Mouse (Mus musculus) midbrain, embryonic 10.5 days (tissue): Measurements from ENCODE around the gene Hid1. TPM values are rescaled to one million over a fixed set of nuclear protein-coding genes. Genes with fewer than 3 reads are reported as not detected.
"Not testable (repeated sequence)": the region's sequence is repeated elsewhere in the genome, so short reads cannot be mapped to it uniquely, and the experiment has no call there.

ENCODE experiments used
- DNase-seq: peaks from one replicate; pipeline ENCODE4 v3.0.0-alpha.2; 2017; ENCODE audit warnings: low spot score
- H3K27ac ChIP-seq: fragments of 300-500 bp; sonication (generic); replicated peaks from 2 replicates; pipeline ENCODE4 v1.5.1; 2016; ENCODE audit warnings: mild to moderate bottlenecking
- H3K27me3 ChIP-seq: fragments of 300-500 bp; sonication (generic); 2 replicates; pipeline ENCODE4 v1.6.1; 2016; ENCODE audit warnings: low read depth, mild to moderate bottlenecking; ENCODE audit not compliant: poor library complexity, severe bottlenecking
- H3K36me3 ChIP-seq: fragments of 300-500 bp; sonication (generic); 2 replicates; pipeline ENCODE4 v1.6.1; 2016; ENCODE audit warnings: mild to moderate bottlenecking, moderate library complexity
- H3K4me1 ChIP-seq: fragments of 300-500 bp; sonication (generic); 2 replicates; pipeline ENCODE4 v1.6.1; 2016
- H3K4me3 ChIP-seq: fragments of 300-500 bp; sonication (generic); 2 replicates; pipeline ENCODE4 v1.5.1; 2016; ENCODE audit warnings: mild to moderate bottlenecking, moderate library complexity
- H3K9me3 ChIP-seq: fragments of 300-500 bp; sonication (generic); replicated peaks from 2 replicates; pipeline ENCODE4 v1.6.1; 2016; ENCODE audit warnings: mild to moderate bottlenecking
- WGBS: fragments of 180-500 bp; shearing (Covaris S2); methylation state at CpG from one replicate; pipeline ENCODE4 v1.1.7; 2016; 5-methylcytosine and 5-hydroxymethylcytosine counted together
- polyA plus RNA-seq: library from polyadenylated mRNA; unstranded; fragments of >200 nt; fragmentation: Nextera tagmentation; extraction: Ambion mirVana; gene quantifications from 2 replicates; pipeline ENCODE4 v1.2.1, GENCODE M21; 2016

Gene Hid1
- polyA plus RNA-seq, 1 experiment from 2014 or later: 12.1 TPM

GRCm38 (mm10) chr11:115386859-115387258, 19.3 kb upstream of the Hid1 start:
- H3K9me3 ChIP-seq, H3K4me3 ChIP-seq, H3K27me3 ChIP-seq, H3K27ac ChIP-seq, DNase-seq: not testable (repeated sequence)
- 85% methylated on average over 3 of the region's 3 CpGs for WGBS
- Histone ChIP-seq H3K4me1 (peaks cover 43% of the 10 kb centered on the region), H3K36me3 (peaks cover 41% of the 10 kb centered on the region)

GRCm38 (mm10) chr11:115384587-115384986, 17.0 kb upstream of the Hid1 start:
- Histone ChIP-seq H3K27ac (peak overlapping the region; percentile 49; the same call in 1 of the 2 replicates), H3K4me3 (peak overlapping the region; percentile 94; the same call in 1 of the 2 replicates), H3K4me1 (peaks cover 54% of the 10 kb centered on the region), H3K36me3 (peaks cover 20% of the 10 kb centered on the region), H3K9me3 (no peaks in the 10 kb centered on the region), H3K27me3 (peaks cover 13% of the 10 kb centered on the region; the same call in 1 of the 2 replicates)
- DNase-seq: no peak
- 72% methylated on average over 5 of the region's 5 CpGs for WGBS

- WGBS: 76% methylated on average over 16 of the region's 16 CpGs
- no peak for DNase-seq
- peak overlapping the region; percentile 94 for H3K4me3 ChIP-seq
These were observed 16.3 kb upstream of the Hid1 start for GRCm38 (mm10) chr11:115383701-115384474.

GRCm38 (mm10) chr11:115382891-115383290, 15.3 kb upstream of the Hid1 start:
- no peak for DNase-seq
- Histone ChIP-seq H3K27ac (peak overlapping the region; percentile 98), H3K4me1 (peaks cover 54% of the 10 kb centered on the region), H3K4me3 (peak overlapping the region; percentile 94), H3K36me3 (peaks cover 7% of the 10 kb centered on the region), H3K27me3 (peaks cover 13% of the 10 kb centered on the region; the same call in 1 of the 2 replicates), H3K9me3 (0 out of 2 replicates have a peak, but pooled peaks cover 5% of the 10 kb centered on the region)
- 21% methylated on average over 5 of the region's 5 CpGs for WGBS

More at GRCm38 (mm10) chr11:115383701-115384474, 16.3 kb upstream of the Hid1 start:
- Histone ChIP-seq H3K27ac (0 out of 2 replicates have a peak overlapping the region, but pooled peaks have one; percentile 98), H3K4me1 (peaks cover 54% of the 10 kb centered on the region), H3K36me3 (peaks cover 16% of the 10 kb centered on the region), H3K9me3 (no peaks in the 10 kb centered on the region), H3K27me3 (peaks cover 13% of the 10 kb centered on the region; the same call in 1 of the 2 replicates)

- Histone ChIP-seq H3K4me1 (peaks cover 54% of the 10 kb centered on the region), H3K27ac (peak within 1 kb of the TSS; percentile 98)
These were observed 14.4 kb upstream of the Hid1 start, which contains the start of gene Cdr2l for GRCm38 (mm10) chr11:115381743-115382539. TSS of gene Cdr2l (plus strand) at chr11:115381916.

GRCm38 (mm10) chr11:115381276-115381675, 13.7 kb upstream of the Hid1 start:
- H3K9me3 ChIP-seq: 0 out of 2 replicates have a peak, but pooled peaks cover 6% of the 10 kb centered on the region
- H3K4me3 ChIP-seq: peak overlapping the region; percentile 94
- peaks cover 54% of the 10 kb centered on the region for H3K4me1 ChIP-seq
- no peak for DNase-seq
- no peaks in the 10 kb centered on the region for H3K36me3 ChIP-seq
- peaks cover 20% of the 10 kb centered on the region for H3K27me3 ChIP-seq
- 8% methylated on average over 9 of the region's 9 CpGs for WGBS
- peak overlapping the region; percentile 98 for H3K27ac ChIP-seq

More at GRCm38 (mm10) chr11:115381743-115382539, 14.4 kb upstream of the Hid1 start, which contains the start of gene Cdr2l:
- Histone ChIP-seq H3K9me3 (0 out of 2 replicates have a peak, but pooled peaks cover 6% of the 10 kb centered on the region), H3K36me3 (peaks cover 3% of the 10 kb centered on the region; the same call in 1 of the 2 replicates), H3K27me3 (peaks cover 14% of the 10 kb centered on the region; the same call in 1 of the 2 replicates), H3K4me3 (peak within 1 kb of the TSS; percentile 94)
- WGBS: under 1% methylated on average over 75 of the region's 76 CpGs
- DNase-seq: peak; percentile 92

GRCm38 (mm10) chr11:115377854-115378253, 10.3 kb upstream of the Hid1 start:
- DNase-seq: no peak
- Histone ChIP-seq H3K27me3 (peaks cover 47% of the 10 kb centered on the region), H3K27ac (no peak overlapping the region), H3K4me1 (peaks cover 33% of the 10 kb centered on the region), H3K4me3 (no peak overlapping the region), H3K9me3 (0 out of 2 replicates have a peak, but pooled peaks cover 6% of the 10 kb centered on the region), H3K36me3 (no peaks in the 10 kb centered on the region)
- 84% methylated on average over 7 of the region's 7 CpGs for WGBS

GRCm38 (mm10) chr11:115377254-115377653, 9.7 kb upstream of the Hid1 start:
- DNase-seq: no peak
- Histone ChIP-seq H3K27ac (no peak overlapping the region), H3K4me1 (peaks cover 27% of the 10 kb centered on the region), H3K36me3 (no peaks in the 10 kb centered on the region), H3K4me3 (no peak overlapping the region), H3K27me3 (peaks cover 53% of the 10 kb centered on the region), H3K9me3 (0 out of 2 replicates have a peak, but pooled peaks cover 6% of the 10 kb centered on the region)
- 88% methylated on average over 4 of the region's 4 CpGs for WGBS

GRCm38 (mm10) chr11:115376722-115377121, 9.2 kb upstream of the Hid1 start:
- peaks cover 59% of the 10 kb centered on the region for H3K27me3 ChIP-seq
- H3K4me3 ChIP-seq: no peak overlapping the region
- no peaks in the 10 kb centered on the region for H3K36me3 ChIP-seq
- H3K27ac ChIP-seq: no peak overlapping the region
- peaks cover 22% of the 10 kb centered on the region for H3K4me1 ChIP-seq
- H3K9me3 ChIP-seq: 0 out of 2 replicates have a peak, but pooled peaks cover 6% of the 10 kb centered on the region
- DNase-seq: no peak
- WGBS: 77% methylated on average over 7 of the region's 7 CpGs

- DNase-seq: no peak
- 67% methylated on average over 12 of the region's 12 CpGs for WGBS
- Histone ChIP-seq H3K27me3 (peaks cover 70% of the 10 kb centered on the region), H3K4me1 (peaks cover 12% of the 10 kb centered on the region), H3K4me3 (peak overlapping the region; percentile 57), H3K9me3 (0 out of 2 replicates have a peak, but pooled peaks cover 6% of the 10 kb centered on the region), H3K27ac (no peak overlapping the region), H3K36me3 (no peaks in the 10 kb centered on the region)
These were observed 7.3 kb upstream of the Hid1 start for GRCm38 (mm10) chr11:115374695-115375425.

GRCm38 (mm10) chr11:115373805-115374694, 6.5 kb upstream of the Hid1 start:
- 3% methylated on average over 30 of the region's 30 CpGs for WGBS
- peak; percentile 61 for DNase-seq
- H3K4me1 ChIP-seq: peaks cover 12% of the 10 kb centered on the region
- H3K36me3 ChIP-seq: no peaks in the 10 kb centered on the region
- peaks cover 79% of the 10 kb centered on the region for H3K27me3 ChIP-seq
- H3K27ac ChIP-seq: peak overlapping the region; percentile 72
- 0 out of 2 replicates have a peak, but pooled peaks cover 6% of the 10 kb centered on the region for H3K9me3 ChIP-seq
- peak overlapping the region; percentile 57 for H3K4me3 ChIP-seq
